Mouse (Mus musculus) spleen, adult 2 months (tissue): Measurements from ENCODE around the gene Gm21983. TPM values are rescaled to one million over a fixed set of nuclear protein-coding genes. Genes with fewer than 3 reads are reported as not detected.

Experiments
- DNase-seq, 2 experiments: peaks; one replicate each; pipeline versions ENCODE4 v3.0.0 to v3.0.0-alpha.2; 2012 to 2021; ENCODE audit warnings: low spot score in 2 of 2, low read depth in 1 of 2
- H3K27ac ChIP-seq: fragments of 200-500 bp; 2 replicates; pipeline ENCODE4 v1.5.1; 2012; ENCODE audit warnings: low read length, inconsistent platforms; ENCODE audit not compliant: insufficient read depth
- H3K27me3 ChIP-seq: fragments of 200-500 bp; 2 replicates; pipeline ENCODE4 v1.6.1; 2012; ENCODE audit warnings: mild to moderate bottlenecking, moderate library complexity, low read length, inconsistent platforms; ENCODE audit not compliant: control insufficient read depth, insufficient read depth
- H3K36me3 ChIP-seq: fragments of 200-500 bp; 2 replicates; pipeline ENCODE4 v1.6.1; 2012; ENCODE audit warnings: mild to moderate bottlenecking, low read length, inconsistent platforms; ENCODE audit not compliant: control insufficient read depth, insufficient read depth
- H3K4me1 ChIP-seq: fragments of 200-500 bp; 2 replicates; pipeline ENCODE4 v1.6.1; 2011; ENCODE audit warnings: inconsistent platforms; ENCODE audit not compliant: control insufficient read depth, insufficient read depth, insufficient read length
- H3K4me3 ChIP-seq: fragments of 200-500 bp; 2 replicates; pipeline ENCODE4 v1.5.1; 2011; ENCODE audit warnings: mild to moderate bottlenecking, inconsistent platforms; ENCODE audit not compliant: insufficient read depth, insufficient read length; ENCODE audit errors: extremely low read depth
- CTCF ChIP-seq: fragments of 200-500 bp; IDR thresholded peaks from 2 replicates; pipeline ENCODE4 v1.5.1; 2011; ENCODE audit warnings: mild to moderate bottlenecking, inconsistent platforms; ENCODE audit not compliant: insufficient read depth, insufficient read length, insufficient replicate concordance; ENCODE audit errors: extremely low read depth
- POLR2A ChIP-seq: fragments of 200-500 bp; IDR thresholded peaks from 2 replicates; pipeline ENCODE4 v1.6.1; 2011; ENCODE audit warnings: low read depth, low read length, inconsistent platforms
- WGBS: fragments of 180-500 bp; shearing (Covaris S2); methylation state at CpG from one replicate; pipeline ENCODE4 v1.1.7; 2018; 5-methylcytosine and 5-hydroxymethylcytosine counted together
- polyA plus RNA-seq: library from polyadenylated mRNA; depleted of rRNA; stranded (reverse); fragments of >200 nt; gene quantifications from 2 replicates; pipeline ENCODE4 v1.2.3, GENCODE M21; 2012; rRNA removed

Gm21983 gene
- polyA plus RNA-seq: not detected in 2 replicates

- H3K36me3 ChIP-seq: peaks cover 8% of the 10 kb centered on the region
- H3K27ac ChIP-seq: no peak within 1 kb of the TSS
- WGBS: 84% methylated on average over 14 of the region's 14 CpGs
- no peak for TF ChIP-seq POLR2A
- DNase-seq: no peak
- no peaks in the 10 kb centered on the region for H3K27me3 ChIP-seq
- H3K4me3 ChIP-seq: no peak within 1 kb of the TSS
- no peaks in the 10 kb centered on the region; the same call in 1 of the 2 replicates for H3K4me1 ChIP-seq
Measured at GRCm38 (mm10) chr7:27180837-27181695, at the start of gene Gm21983, which contains the start of gene Mia. Gene Gm21983, minus strand, starts transcription at chr7:27181086. Gene Mia, minus strand, starts transcription at chr7:27181157.

DNA sequence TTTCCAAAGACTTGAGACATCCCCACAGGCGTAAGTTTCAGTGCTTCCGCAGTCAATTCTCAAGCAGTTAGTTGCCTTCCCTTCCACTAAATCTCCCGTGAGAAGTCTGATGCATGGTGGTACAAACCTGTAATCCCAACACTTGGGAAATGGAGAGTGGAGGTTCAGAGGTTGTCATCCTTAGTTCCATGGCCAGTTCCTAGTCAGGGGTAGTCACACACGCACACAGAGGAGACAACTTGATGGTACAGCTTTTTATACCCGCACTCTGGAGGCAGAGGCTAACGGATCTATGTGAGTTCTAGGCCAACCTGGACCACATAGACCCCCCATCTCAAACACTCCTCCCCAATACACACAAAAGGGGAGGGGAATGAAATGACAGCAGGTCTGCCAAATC, 48.0 kb upstream of the Gm21983 start:
- DNase-seq: no peak
- peaks cover 18% of the 10 kb centered on the region; the same call in 1 of the 2 replicates for H3K4me1 ChIP-seq
- H3K36me3 ChIP-seq: no peaks in the 10 kb centered on the region
- H3K27ac ChIP-seq: peak overlapping the region; percentile 84
- no peak for TF ChIP-seq CTCF
- TF ChIP-seq POLR2A: no peak
- H3K27me3 ChIP-seq: no peaks in the 10 kb centered on the region
- WGBS: 15% methylated on average over 6 of the region's 6 CpGs
- peak overlapping the region; percentile 76 for H3K4me3 ChIP-seq

GRCm38 (mm10) chr7:27228281-27228821, 47.5 kb upstream of the Gm21983 start, which contains the start of gene Itpkc:
Gene Itpkc, minus strand, starts transcription at chr7:27228661.
- Histone ChIP-seq H3K36me3 (no peaks in the 10 kb centered on the region), H3K27me3 (no peaks in the 10 kb centered on the region), H3K4me3 (peak within 1 kb of the TSS; percentile 76), H3K4me1 (peaks cover 13% of the 10 kb centered on the region; the same call in 1 of the 2 replicates), H3K27ac (peak within 1 kb of the TSS; percentile 84)
- under 1% methylated on average over 47 of the region's 49 CpGs for WGBS
- TF ChIP-seq POLR2A: peak; percentile 92
- TF ChIP-seq CTCF: no peak
- DNase-seq: peak; percentile 84 to 88

DNA sequence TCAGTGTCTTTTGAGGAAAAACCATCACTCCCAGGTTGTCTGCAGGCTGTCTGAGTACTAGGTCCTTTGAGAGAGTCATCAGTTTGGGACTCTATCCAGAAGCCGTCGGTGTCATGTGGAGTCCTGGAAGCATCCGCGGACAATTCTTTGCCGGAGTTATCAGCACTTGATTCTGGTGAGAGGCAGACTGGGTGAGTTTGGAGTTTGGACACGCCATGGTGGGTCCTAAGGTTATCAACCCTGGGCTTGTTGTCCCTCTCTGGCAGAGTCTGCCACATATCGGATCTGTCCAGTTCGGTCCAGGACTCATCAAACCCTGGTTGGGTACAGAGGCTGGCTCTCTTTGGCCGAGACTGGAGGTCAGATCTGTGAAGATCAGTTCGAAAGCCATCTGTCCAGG, 46.8 kb upstream of the Gm21983 start:
- Histone ChIP-seq H3K4me1 (peaks cover 12% of the 10 kb centered on the region; the same call in 1 of the 2 replicates), H3K36me3 (no peaks in the 10 kb centered on the region), H3K27ac (peak overlapping the region; percentile 70), H3K4me3 (peak overlapping the region; percentile 76), H3K27me3 (no peaks in the 10 kb centered on the region)
- WGBS: 16% methylated on average over 10 of the region's 10 CpGs
- TF ChIP-seq POLR2A (no peak), CTCF (no peak)
- DNase-seq: no peak

DNA sequence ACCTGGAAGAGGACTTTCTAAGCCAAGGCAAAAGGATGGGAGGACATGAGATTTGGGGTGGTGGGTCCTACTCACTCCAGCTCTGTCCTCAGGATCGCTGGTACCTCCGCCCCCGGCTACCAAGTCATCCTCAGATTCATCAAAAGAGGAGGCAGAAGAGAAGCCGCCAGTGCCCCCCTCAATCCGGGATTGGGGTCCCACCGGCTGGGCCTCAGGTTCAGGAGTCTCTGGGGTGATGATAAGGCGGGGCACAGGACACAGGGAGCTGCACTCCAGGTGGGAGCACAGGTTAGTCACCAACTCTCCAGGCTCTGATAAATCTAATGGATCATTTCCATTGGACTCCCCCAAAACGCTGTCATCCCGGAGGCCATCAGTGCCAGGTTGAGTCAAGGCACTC, 46.4 kb upstream of the Gm21983 start:
- no peaks in the 10 kb centered on the region for H3K27me3 ChIP-seq
- H3K4me3 ChIP-seq: peak overlapping the region; percentile 76
- WGBS: 66% methylated on average over 9 of the region's 9 CpGs
- H3K36me3 ChIP-seq: no peaks in the 10 kb centered on the region
- no peak for DNase-seq
- no peak overlapping the region for H3K27ac ChIP-seq
- peaks cover 12% of the 10 kb centered on the region; the same call in 1 of the 2 replicates for H3K4me1 ChIP-seq
- no peak for TF ChIP-seq CTCF
- no peak for TF ChIP-seq POLR2A

GRCm38 (mm10) chr7:27224877-27225575, 44.1 kb upstream of the Gm21983 start:
- Histone ChIP-seq H3K4me1 (peaks cover 12% of the 10 kb centered on the region; the same call in 1 of the 2 replicates), H3K27ac (no peak overlapping the region), H3K36me3 (no peaks in the 10 kb centered on the region), H3K4me3 (no peak overlapping the region), H3K27me3 (no peaks in the 10 kb centered on the region)
- TF ChIP-seq CTCF (no peak), POLR2A (no peak)
- no peak for DNase-seq
- 78% methylated on average over 11 of the region's 11 CpGs for WGBS
